Mouse (Mus musculus) large intestine, adult 2 months (tissue): ENCODE data around the gene Ccnt1. TPM values are rescaled to one million over a fixed set of nuclear protein-coding genes. Genes with fewer than 3 reads are reported as not detected.
"Not testable (repeated sequence)": the region's sequence is repeated elsewhere in the genome, so short reads cannot be mapped to it uniquely, and the experiment has no call there.

Experiments
- DNase-seq: peaks from one replicate; pipeline ENCODE4 v3.0.0-alpha.2; 2012; ENCODE audit warnings: low read depth, low spot score
- WGBS: fragments of 180-500 bp; shearing (Covaris S2); methylation state at CpG from one replicate; pipeline ENCODE4 v1.1.7; 2018; 5-methylcytosine and 5-hydroxymethylcytosine counted together
- polyA plus RNA-seq: library from polyadenylated mRNA; depleted of rRNA; stranded (reverse); fragments of >200 nt; gene quantifications from 2 replicates; pipeline ENCODE4 v1.2.3, GENCODE M21; 2012; rRNA removed

Ccnt1 gene
- polyA plus RNA-seq, 1 experiment, result 6.7 TPM

- DNase-seq, result no peak
- 82% methylated on average over 8 of the region's 8 CpGs for WGBS
Measured at GRCm38 (mm10) chr15:98514146-98514545, 56.6 kb downstream of the Ccnt1 start.

GRCm38 (mm10) chr15:98513676-98514075, 57.0 kb downstream of the Ccnt1 start:
- 57% methylated on average over 3 of the region's 3 CpGs for WGBS
- not testable (repeated sequence) for DNase-seq

GRCm38 (mm10) chr15:98512799-98513321, 57.9 kb downstream of the Ccnt1 start:
- WGBS, result 41% methylated on average over 17 of the region's 17 CpGs
- DNase-seq, result no peak

- DNase-seq, result no peak
- WGBS, result 61% methylated on average over 8 of the region's 8 CpGs
Measured at GRCm38 (mm10) chr15:98512232-98512631, 58.5 kb downstream of the Ccnt1 start.

- WGBS, result 61% methylated on average over 13 of the region's 13 CpGs
- no peak for DNase-seq
Measured at GRCm38 (mm10) chr15:98511386-98511928, 59.3 kb downstream of the Ccnt1 start.

GRCm38 (mm10) chr15:98510438-98511385, 60.0 kb downstream of the Ccnt1 start:
- no peak for DNase-seq
- WGBS, result 25% methylated on average over 25 of the region's 25 CpGs

GRCm38 (mm10) chr15:98509387-98509786, 61.3 kb downstream of the Ccnt1 start:
- 47% methylated on average over 2 of the region's 2 CpGs for WGBS

GRCm38 (mm10) chr15:98507321-98507720, 63.4 kb downstream of the Ccnt1 start:
- 75% methylated on average over 6 of the region's 6 CpGs for WGBS
- DNase-seq, result no peak

More at GRCm38 (mm10) chr15:98509387-98509786, 61.3 kb downstream of the Ccnt1 start:
- no peak for DNase-seq

GRCm38 (mm10) chr15:98506253-98506957, 64.3 kb downstream of the Ccnt1 start:
- WGBS, result 64% methylated on average over 9 of the region's 9 CpGs
- no peak for DNase-seq

GRCm38 (mm10) chr15:98504514-98504913, 66.2 kb downstream of the Ccnt1 start:
- no peak for DNase-seq
- 15% methylated on average over 18 of the region's 18 CpGs for WGBS

GRCm38 (mm10) chr15:98503317-98503716, 67.4 kb downstream of the Ccnt1 start:
- WGBS, result 76% methylated on average over 3 of the region's 3 CpGs
- DNase-seq, result no peak

- DNase-seq, result no peak
- WGBS, result 51% methylated on average over 17 of the region's 17 CpGs
Measured at GRCm38 (mm10) chr15:98497631-98498030, 73.1 kb downstream of the Ccnt1 start.

- WGBS, result 38% methylated on average over 4 of the region's 4 CpGs
- no peak for DNase-seq
Measured at GRCm38 (mm10) chr15:98492102-98492501, 78.6 kb downstream of the Ccnt1 start, which contains the start of gene Olfr279. Olfr279 (plus strand) TSS chr15:98492402.

GRCm38 (mm10) chr15:98491332-98491731, 79.4 kb downstream of the Ccnt1 start:
- 19% methylated on average over 2 of the region's 2 CpGs for WGBS
- DNase-seq, result peak; percentile 45

Other genes with a start within 250 kb of the Ccnt1 start
- not detected in 2 replicates for gene Olfr284, start 229.9 kb downstream of the Ccnt1 start, polyA plus RNA-seq
- not detected in 2 replicates for gene Olfr283, start 190.0 kb downstream of the Ccnt1 start, polyA plus RNA-seq
- not detected in 2 replicates for gene Olfr282, start 139.7 kb downstream of the Ccnt1 start, polyA plus RNA-seq
- not detected in 2 replicates for gene Olfr281, start 118.3 kb downstream of the Ccnt1 start, polyA plus RNA-seq
- not detected in 2 replicates for gene OR5BS1P, start 101.0 kb downstream of the Ccnt1 start, polyA plus RNA-seq
- not detected in 2 replicates for gene Lalba, start 88.2 kb downstream of the Ccnt1 start, polyA plus RNA-seq
- not detected in 2 replicates for gene Olfr279, start 78.5 kb downstream of the Ccnt1 start, polyA plus RNA-seq
- 30.1 and 33.2 TPM in 2 replicates for gene Kansl2, start 36.7 kb downstream of the Ccnt1 start, polyA plus RNA-seq
- 3.6 and 4.5 TPM in 2 replicates for gene 4930415O20Rik, start 81 bp upstream of the Ccnt1 start, polyA plus RNA-seq
- gene Adcy6, start 39.2 kb upstream of the Ccnt1 start, polyA plus RNA-seq, result 64.9 and 89.8 TPM in 2 replicates
- gene Cacnb3, start 59.9 kb upstream of the Ccnt1 start, polyA plus RNA-seq, result 42.6 and 44.5 TPM in 2 replicates
- gene Ddx23, start 92.0 kb upstream of the Ccnt1 start, polyA plus RNA-seq, result 25.0 and 30.3 TPM in 2 replicates
- gene Rnd1, start 106.5 kb upstream of the Ccnt1 start, polyA plus RNA-seq, result 1.4 and 1.9 TPM in 2 replicates
- gene Ccdc65, start 137.3 kb upstream of the Ccnt1 start, polyA plus RNA-seq, result 0.27 and 0.32 TPM in 2 replicates
- 20.4 and 28.9 TPM in 2 replicates for gene Fkbp11, start 157.3 kb upstream of the Ccnt1 start, polyA plus RNA-seq
- 99.2 and 104 TPM in 2 replicates for gene Arf3, start 192.3 kb upstream of the Ccnt1 start, polyA plus RNA-seq
- 0.10 and 0.14 TPM in 2 replicates for gene Wnt10b, start 207.2 kb upstream of the Ccnt1 start, polyA plus RNA-seq
- gene Wnt1, start 218.9 kb upstream of the Ccnt1 start, polyA plus RNA-seq, result not detected in 2 replicates
- gene Ddn, start 238.6 kb upstream of the Ccnt1 start, polyA plus RNA-seq, result 0.03 and 0.12 TPM in 2 replicates